Mouse (Mus musculus) midbrain, embryonic 16.5 days (tissue): ENCODE measurements at regions not wholly inside any gene's neighbourhood (a gene's known extent, or its start where the extent isn't known, plus 50 kb on each side); places are given as distances from the start of the nearest gene placed in this dataset.
"Not testable (repeated sequence)": the region's sequence is repeated elsewhere in the genome, so short reads cannot be mapped to it uniquely, and the experiment has no call there.

Experiments
- ATAC-seq: fragments of 200-750 bp; cut with Nextera tagmentation; 2 replicates; pipeline ENCODE4 v1.8.0; 2017; ENCODE audit warnings: moderate TSS enrichment
- H3K27ac ChIP-seq: fragments of 300-500 bp; sonication (generic); 2 replicates; pipeline ENCODE4 v1.5.1; 2014; ENCODE audit warnings: mild to moderate bottlenecking, low read length, mixed read lengths
- H3K27me3 ChIP-seq: fragments of 300-500 bp; sonication (generic); 2 replicates; pipeline ENCODE4 v1.6.1; 2014; ENCODE audit warnings: low read depth, low read length, mixed read lengths; ENCODE audit not compliant: control insufficient read depth, insufficient read depth
- H3K36me3 ChIP-seq: fragments of 300-500 bp; sonication (generic); 2 replicates; pipeline ENCODE4 v1.6.1; 2014; ENCODE audit warnings: mild to moderate bottlenecking, low read length, moderate library complexity, mixed read lengths; ENCODE audit not compliant: control insufficient read depth, insufficient read depth
- H3K4me1 ChIP-seq: fragments of 300-500 bp; sonication (generic); 2 replicates; pipeline ENCODE4 v1.6.1; 2014; ENCODE audit warnings: mild to moderate bottlenecking, low read length, mixed read lengths; ENCODE audit not compliant: control insufficient read depth, insufficient read depth
- H3K4me2 ChIP-seq: fragments of 300-500 bp; sonication (generic); 2 replicates; pipeline ENCODE4 v1.6.1; 2014; ENCODE audit warnings: mild to moderate bottlenecking, low read length, mixed read lengths
- H3K4me3 ChIP-seq: fragments of 300-500 bp; sonication (generic); 2 replicates; pipeline ENCODE4 v1.5.1; 2014; ENCODE audit warnings: low read depth, mild to moderate bottlenecking, low read length, moderate library complexity, mixed read lengths
- H3K9ac ChIP-seq: fragments of 300-500 bp; sonication (generic); 2 replicates; pipeline ENCODE4 v1.6.1; 2014; ENCODE audit warnings: low read depth, low read length, mixed read lengths
- H3K9me3 ChIP-seq: fragments of 300-500 bp; sonication (generic); replicated peaks from 2 replicates; pipeline ENCODE4 v1.6.1; 2014; ENCODE audit warnings: mild to moderate bottlenecking, low read length, mixed read lengths; ENCODE audit not compliant: control insufficient read depth, poor library complexity, severe bottlenecking
- WGBS: fragments of 180-500 bp; shearing (Covaris S2); extraction: QIAGEN DNeasy Blood & Tissue Kit; methylation state at CpG from one replicate; pipeline ENCODE4 v1.1.7; 2014; 5-methylcytosine and 5-hydroxymethylcytosine counted together

DNA sequence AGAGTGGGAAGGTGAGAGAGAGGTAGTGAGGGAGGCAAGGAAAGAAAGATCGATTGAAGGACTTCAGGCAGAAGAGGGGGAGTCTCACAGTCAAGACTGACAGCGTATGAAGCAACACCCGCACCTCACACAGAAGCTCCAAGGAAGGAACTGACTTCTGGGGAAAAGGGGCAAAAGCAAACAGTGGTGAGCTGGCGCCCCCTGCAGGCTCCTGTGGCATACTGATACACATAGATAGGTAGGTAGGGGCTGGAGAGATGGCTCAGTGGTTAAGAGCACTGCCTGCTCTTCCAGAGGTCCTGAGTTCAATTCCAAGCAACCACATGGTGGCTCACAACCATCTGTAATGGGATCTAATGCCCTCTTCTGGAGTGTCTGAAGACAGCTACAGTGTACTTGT is 183.0 kb downstream of the Prdm2 start:
- not testable (repeated sequence) for H3K4me2 ChIP-seq, ATAC-seq
- 74% methylated on average over 4 of the region's 4 CpGs for WGBS

GRCm38 (mm10) chr4:143027292-143027691 is 185.5 kb downstream of the Prdm2 start:
- H3K4me1 ChIP-seq, result no peaks in the 10 kb centered on the region
- no peaks in the 10 kb centered on the region; the same call in 1 of the 2 replicates for H3K9me3 ChIP-seq
- H3K27ac ChIP-seq, result no peak overlapping the region
- H3K4me3 ChIP-seq, result no peak overlapping the region
- no peaks in the 10 kb centered on the region for H3K27me3 ChIP-seq
- no peak overlapping the region for H3K9ac ChIP-seq
- H3K4me2 ChIP-seq, result no peak overlapping the region
- H3K36me3 ChIP-seq, result no peaks in the 10 kb centered on the region
- peak; percentile 82 for ATAC-seq
- 5% methylated on average over 5 of the region's 5 CpGs for WGBS

More for the DNA sequence above, 183.0 kb downstream of the Prdm2 start:
- not testable (repeated sequence) for H3K9me3 ChIP-seq, H3K36me3 ChIP-seq, H3K27me3 ChIP-seq, H3K4me1 ChIP-seq, H3K4me3 ChIP-seq, H3K9ac ChIP-seq, H3K27ac ChIP-seq

DNA sequence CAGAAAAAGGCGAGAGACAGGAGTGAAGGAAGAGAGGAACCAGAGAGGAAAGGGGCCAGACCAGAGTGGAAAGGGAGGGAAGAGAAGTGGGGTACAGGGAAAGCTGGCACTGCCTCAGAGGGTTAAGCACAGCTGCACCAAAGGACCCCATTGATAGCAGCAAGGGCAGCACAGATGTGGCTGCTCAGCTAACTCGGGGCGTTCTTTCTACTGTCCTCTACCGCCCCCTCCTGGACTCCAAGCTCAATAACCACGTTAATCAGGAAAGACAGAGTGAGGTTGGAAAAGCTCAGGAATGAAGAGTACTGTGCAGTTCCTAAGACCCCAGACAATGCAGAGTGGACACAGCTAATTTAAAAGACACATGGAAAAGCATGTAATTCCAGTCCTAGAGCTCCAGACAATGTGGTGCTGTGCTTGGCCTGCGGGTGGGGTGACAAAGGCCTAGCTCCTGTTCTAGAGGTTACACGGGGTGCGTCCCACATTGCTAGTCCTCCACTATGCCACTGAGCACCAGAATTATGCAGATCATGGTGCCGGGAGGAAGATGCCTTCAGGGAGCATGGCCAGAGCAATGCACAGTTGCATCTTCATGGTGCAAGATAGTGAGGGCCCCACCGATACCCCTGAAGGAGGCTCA is 191.4 kb downstream of the Prdm2 start:
- ATAC-seq, result peak; percentile 67
- no peak overlapping the region for H3K4me2 ChIP-seq
- H3K9ac ChIP-seq, result no peak overlapping the region
- 49% methylated on average over 10 of the region's 10 CpGs for WGBS
- H3K9me3 ChIP-seq, result no peaks in the 10 kb centered on the region; the same call in 1 of the 2 replicates
- H3K27ac ChIP-seq, result no peak overlapping the region
- H3K4me3 ChIP-seq, result no peak overlapping the region
- no peaks in the 10 kb centered on the region for H3K27me3 ChIP-seq
- H3K4me1 ChIP-seq, result peaks cover 4% of the 10 kb centered on the region
- no peaks in the 10 kb centered on the region for H3K36me3 ChIP-seq

DNA sequence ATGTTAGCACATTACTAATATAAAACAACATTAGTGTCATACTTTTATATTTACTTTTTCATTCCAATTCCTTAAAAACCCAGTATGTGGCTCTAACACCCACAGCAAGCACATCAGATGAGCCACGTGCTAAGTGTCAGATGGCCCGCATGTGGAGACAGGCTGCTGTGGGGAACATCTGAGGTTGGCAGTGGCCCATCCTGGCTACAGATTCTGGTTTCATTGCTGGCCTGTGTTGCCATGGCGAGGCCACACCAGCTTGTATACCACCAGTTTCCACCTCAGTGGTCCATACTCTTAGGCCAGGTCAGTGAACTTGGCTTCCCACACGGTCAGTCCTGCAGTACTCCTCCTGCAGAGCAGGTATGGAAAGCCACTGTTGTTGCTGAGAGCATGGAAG is 192.1 kb downstream of the Prdm2 start:
- ATAC-seq, result peak; percentile 18
- Histone ChIP-seq H3K27me3 (no peaks in the 10 kb centered on the region), H3K4me1 (peaks cover 4% of the 10 kb centered on the region), H3K36me3 (no peaks in the 10 kb centered on the region), H3K4me2 (no peak overlapping the region), H3K9me3 (no peaks in the 10 kb centered on the region; the same call in 1 of the 2 replicates), H3K9ac (no peak overlapping the region), H3K27ac (no peak overlapping the region), H3K4me3 (no peak overlapping the region)
- WGBS, result 70% methylated on average over 4 of the region's 4 CpGs

DNA sequence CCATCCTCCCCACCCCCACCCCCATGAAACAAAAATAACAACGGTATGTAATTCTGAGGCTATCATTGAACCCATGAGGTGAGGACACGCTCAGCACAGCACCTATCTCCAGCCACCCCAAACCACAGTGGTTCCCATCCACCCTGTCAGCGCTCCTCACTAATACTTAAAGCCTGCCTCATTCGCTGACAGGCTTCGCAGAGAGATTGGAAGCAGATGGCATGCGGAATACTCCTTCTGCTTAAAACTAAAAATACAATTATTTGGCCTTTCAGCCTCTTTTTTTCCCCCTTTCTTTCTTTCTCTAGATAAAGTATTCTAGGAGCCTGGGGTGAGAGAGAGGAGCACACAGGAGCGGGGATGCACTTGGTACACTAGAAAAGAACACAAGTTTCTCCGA is 199.9 kb downstream of the Prdm2 start:
- H3K4me3 ChIP-seq, result no peak overlapping the region
- no peaks in the 10 kb centered on the region for H3K27me3 ChIP-seq
- no peak overlapping the region for H3K4me2 ChIP-seq
- no peaks in the 10 kb centered on the region for H3K9me3 ChIP-seq
- H3K9ac ChIP-seq, result no peak overlapping the region
- no peak for ATAC-seq
- H3K4me1 ChIP-seq, result peaks cover 4% of the 10 kb centered on the region
- H3K27ac ChIP-seq, result no peak overlapping the region
- WGBS, result 82% methylated on average over 8 of the region's 8 CpGs
- no peaks in the 10 kb centered on the region for H3K36me3 ChIP-seq

DNA sequence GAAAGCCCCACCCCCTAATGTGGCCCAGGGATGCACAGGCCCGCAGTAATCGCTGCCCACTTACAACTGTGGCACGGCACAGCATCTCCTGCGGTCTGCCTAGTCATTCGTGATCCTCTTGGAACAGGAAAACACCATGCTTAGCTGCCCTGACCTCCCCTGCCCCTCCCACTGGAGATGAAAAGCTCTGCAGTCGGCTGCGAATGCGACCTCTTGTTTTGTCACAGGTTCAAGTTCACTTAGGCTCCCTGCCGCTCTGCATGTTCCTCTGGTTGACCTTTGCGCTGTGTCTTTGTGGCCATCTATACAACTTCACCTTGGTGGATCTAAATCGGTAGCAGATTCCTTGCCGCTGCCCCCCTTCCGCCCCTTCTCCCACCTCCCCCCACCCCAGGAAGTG is 210.8 kb downstream of the Prdm2 start:
- Histone ChIP-seq H3K9ac (no peak overlapping the region), H3K36me3 (no peaks in the 10 kb centered on the region), H3K27me3 (no peaks in the 10 kb centered on the region), H3K4me2 (no peak overlapping the region), H3K27ac (no peak overlapping the region), H3K9me3 (no peaks in the 10 kb centered on the region), H3K4me3 (no peak overlapping the region), H3K4me1 (peaks cover 4% of the 10 kb centered on the region; the same call in 1 of the 2 replicates)
- ATAC-seq, result no peak
- WGBS, result 35% methylated on average over 13 of the region's 13 CpGs

GRCm38 (mm10) chr4:143001486-143001885 is 211.3 kb downstream of the Prdm2 start:
- no peak for ATAC-seq
- no peak overlapping the region for H3K4me2 ChIP-seq
- H3K36me3 ChIP-seq, result no peaks in the 10 kb centered on the region
- H3K27ac ChIP-seq, result no peak overlapping the region
- no peaks in the 10 kb centered on the region for H3K9me3 ChIP-seq
- peaks cover 4% of the 10 kb centered on the region; the same call in 1 of the 2 replicates for H3K4me1 ChIP-seq
- H3K9ac ChIP-seq, result no peak overlapping the region
- H3K4me3 ChIP-seq, result no peak overlapping the region
- H3K27me3 ChIP-seq, result no peaks in the 10 kb centered on the region
- WGBS, result 68% methylated on average over 5 of the region's 5 CpGs

GRCm38 (mm10) chr4:142996406-142996805 is 216.4 kb downstream of the Prdm2 start:
- no peak overlapping the region for H3K4me3 ChIP-seq
- 79% methylated on average over 4 of the region's 4 CpGs for WGBS
- H3K27me3 ChIP-seq, result no peaks in the 10 kb centered on the region
- H3K4me2 ChIP-seq, result no peak overlapping the region
- H3K9me3 ChIP-seq, result no peaks in the 10 kb centered on the region
- no peaks in the 10 kb centered on the region for H3K36me3 ChIP-seq
- H3K27ac ChIP-seq, result no peak overlapping the region
- H3K9ac ChIP-seq, result no peak overlapping the region
- H3K4me1 ChIP-seq, result no peaks in the 10 kb centered on the region
- no peak for ATAC-seq

GRCm38 (mm10) chr4:142991401-142991800 is 221.4 kb downstream of the Prdm2 start:
- WGBS, result 73% methylated on average over 4 of the region's 4 CpGs
- Histone ChIP-seq H3K27ac (no peak overlapping the region), H3K4me2 (no peak overlapping the region), H3K4me3 (no peak overlapping the region), H3K27me3 (no peaks in the 10 kb centered on the region), H3K9me3 (no peaks in the 10 kb centered on the region), H3K4me1 (peaks cover 3% of the 10 kb centered on the region; the same call in 1 of the 2 replicates), H3K9ac (no peak overlapping the region), H3K36me3 (no peaks in the 10 kb centered on the region)
- no peak for ATAC-seq
